Mouse (Mus musculus) hindbrain, postnatal 0 days (tissue): ENCODE data around the gene Fbxo11. TPM values are rescaled to one million over a fixed set of nuclear protein-coding genes. Genes with fewer than 3 reads are reported as not detected.
"Not testable (repeated sequence)": the region's sequence is repeated elsewhere in the genome, so short reads cannot be mapped to it uniquely, and the experiment has no call there.

ENCODE experiments used
- ATAC-seq: fragments of 200-750 bp; cut with Nextera tagmentation; 2 replicates; pipeline ENCODE4 v1.8.0; 2017; ENCODE audit warnings: mild to moderate bottlenecking, moderate TSS enrichment, moderate library complexity
- DNase-seq: peaks from one replicate; pipeline ENCODE4 v3.0.0-alpha.2; 2015; ENCODE audit warnings: low spot score
- H3K27ac ChIP-seq: fragments of 300-500 bp; sonication (generic); 2 replicates; pipeline ENCODE4 v1.5.1; 2014; ENCODE audit warnings: mild to moderate bottlenecking
- H3K27me3 ChIP-seq: fragments of 300-500 bp; sonication (generic); 2 replicates; pipeline ENCODE4 v1.6.1; 2014; ENCODE audit warnings: low read length, mixed read lengths; ENCODE audit not compliant: insufficient read depth
- H3K36me3 ChIP-seq: fragments of 300-500 bp; sonication (generic); 2 replicates; pipeline ENCODE4 v1.6.1; 2014; ENCODE audit warnings: low read length, mixed read lengths; ENCODE audit not compliant: insufficient read depth
- H3K4me1 ChIP-seq: fragments of 300-500 bp; sonication (generic); 2 replicates; pipeline ENCODE4 v1.6.1; 2014; ENCODE audit warnings: antibody characterized with exemption, low read length, mixed read lengths; ENCODE audit not compliant: insufficient read depth
- H3K4me2 ChIP-seq: fragments of 300-500 bp; sonication (generic); 2 replicates; pipeline ENCODE4 v1.6.1; 2014; ENCODE audit warnings: low read depth, mild to moderate bottlenecking, low read length, moderate library complexity, mixed read lengths
- H3K4me3 ChIP-seq: fragments of 300-500 bp; sonication (generic); 2 replicates; pipeline ENCODE4 v1.5.1; 2014; ENCODE audit warnings: low read length
- H3K9ac ChIP-seq: fragments of 300-500 bp; sonication (generic); replicated peaks from 2 replicates; pipeline ENCODE4 v1.6.1; 2014; ENCODE audit warnings: mild to moderate bottlenecking, low read length, moderate library complexity, mixed read lengths
- H3K9me3 ChIP-seq: fragments of 300-500 bp; sonication (generic); 2 replicates; pipeline ENCODE4 v1.6.1; 2016; ENCODE audit warnings: low read length, mixed read lengths
- CTCF ChIP-seq: IDR thresholded peaks from 2 replicates; pipeline ENCODE4 v1.5.1; 2016; ENCODE audit warnings: antibody characterized with exemption, control low read depth, low read depth
- WGBS: fragments of 180-500 bp; shearing (Covaris S2); extraction: QIAGEN DNeasy Blood & Tissue Kit; methylation state at CpG from one replicate; pipeline ENCODE4 v1.1.7; 2014; 5-methylcytosine and 5-hydroxymethylcytosine counted together
- polyA plus RNA-seq: library from polyadenylated mRNA; unstranded; fragments of >200 nt; fragmentation: Nextera tagmentation; extraction: Ambion mirVana; gene quantifications from 2 replicates; pipeline ENCODE4 v1.2.1, GENCODE M21; 2015
- total RNA-seq: library from RNA; depleted of rRNA; stranded (reverse); fragments of >200 nt; gene quantifications from 2 replicates; pipeline ENCODE4 v1.2.3, GENCODE M21; 2014

Gene Fbxo11
- total and polyA plus RNA-seq, 2 experiments from 2014 or later = 23.7 to 39.5 TPM

GRCm38 (mm10) chr17:87963081-87964075 lies 101.7 kb downstream of the Fbxo11 start:
- TF ChIP-seq CTCF = no peak
- Histone ChIP-seq H3K4me3 (no peak overlapping the region), H3K27ac (no peak overlapping the region), H3K27me3 (no peaks in the 10 kb centered on the region), H3K9me3 (no peaks in the 10 kb centered on the region; the same call in 1 of the 2 replicates), H3K9ac (no peak overlapping the region), H3K4me2 (no peak overlapping the region), H3K4me1 (no peaks in the 10 kb centered on the region), H3K36me3 (no peaks in the 10 kb centered on the region)
- no peak for ATAC-seq
- no peak for DNase-seq
- WGBS = 87% methylated on average over 13 of the region's 14 CpGs

DNA sequence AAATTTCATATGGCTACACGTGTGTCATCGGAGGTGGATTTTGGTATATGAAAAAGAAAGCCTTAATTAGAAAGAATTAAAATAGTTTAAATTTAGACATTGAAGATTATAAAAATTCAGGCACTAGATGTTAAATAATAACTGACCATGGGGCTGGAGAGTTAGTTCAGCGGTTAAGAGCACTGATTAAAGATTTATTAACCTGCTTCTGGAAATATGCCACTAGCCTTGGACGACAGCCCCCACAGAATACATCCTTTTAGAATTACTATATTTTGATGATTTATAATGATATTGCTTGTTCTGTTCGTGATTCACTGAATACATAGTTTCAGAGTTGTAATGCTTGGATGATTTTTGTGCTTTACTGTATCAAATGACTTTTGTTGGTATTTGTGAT lies 105.2 kb downstream of the Fbxo11 start:
- 90% methylated on average over 5 of the region's 5 CpGs for WGBS

DNA sequence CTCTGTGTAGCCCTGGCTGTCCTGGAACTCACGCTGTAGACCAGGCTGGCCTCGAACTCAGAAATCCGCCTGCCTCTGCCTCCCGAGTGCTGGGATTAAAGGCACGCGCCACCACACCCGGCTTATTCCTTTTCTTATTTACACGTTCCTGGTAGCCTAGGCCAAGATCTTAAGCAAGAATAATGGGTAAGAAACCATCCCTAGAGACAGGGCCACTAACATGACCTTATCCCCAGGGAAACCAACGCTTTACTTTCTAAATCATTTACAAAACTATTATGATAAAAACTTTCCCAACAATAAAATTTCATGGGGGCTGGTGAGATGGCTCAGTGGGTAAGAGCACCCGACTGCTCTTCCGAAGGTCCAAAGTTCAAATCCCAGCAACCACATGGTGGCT lies 105.7 kb downstream of the Fbxo11 start:
- H3K27me3 ChIP-seq, H3K4me2 ChIP-seq, H3K9ac ChIP-seq, H3K27ac ChIP-seq, H3K9me3 ChIP-seq, H3K36me3 ChIP-seq, ATAC-seq, H3K4me1 ChIP-seq, DNase-seq, H3K4me3 ChIP-seq: not testable (repeated sequence)
- WGBS = 96% methylated on average over 11 of the region's 11 CpGs

More for the DNA sequence above, 105.2 kb downstream of the Fbxo11 start:
- H3K4me2 ChIP-seq, H3K4me1 ChIP-seq, ATAC-seq, H3K27me3 ChIP-seq, H3K36me3 ChIP-seq, H3K9me3 ChIP-seq, H3K4me3 ChIP-seq, DNase-seq, H3K9ac ChIP-seq, H3K27ac ChIP-seq: not testable (repeated sequence)

DNA sequence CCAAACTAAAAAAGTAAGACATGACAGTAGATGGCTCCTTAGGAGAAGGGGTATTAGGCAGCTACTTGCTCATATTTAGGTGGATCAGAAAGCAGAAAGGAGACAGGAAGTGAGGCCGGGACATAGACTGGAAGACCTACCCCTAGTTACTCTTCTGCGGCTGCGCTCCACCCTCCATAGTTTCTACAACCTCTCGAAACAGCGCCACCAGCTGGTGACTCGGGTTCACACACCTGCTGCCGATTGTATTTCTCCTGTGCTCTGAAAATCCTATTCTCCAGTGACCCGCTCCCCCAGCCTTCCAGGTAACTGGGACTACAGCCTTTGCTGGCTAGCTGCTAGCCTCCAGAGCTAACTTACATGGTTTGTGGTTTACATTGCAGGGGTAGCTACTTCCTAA lies 106.8 kb downstream of the Fbxo11 start:
- H3K4me3 ChIP-seq = no peak overlapping the region
- no peak overlapping the region for H3K27ac ChIP-seq
- no peak overlapping the region for H3K4me2 ChIP-seq
- ATAC-seq (no peak), DNase-seq (no peak)
- peak; percentile 33 for TF ChIP-seq CTCF
- H3K4me1 ChIP-seq = no peaks in the 10 kb centered on the region
- no peaks in the 10 kb centered on the region for H3K36me3 ChIP-seq
- WGBS = 64% methylated on average over 8 of the region's 8 CpGs
- no peak overlapping the region for H3K9ac ChIP-seq
- no peaks in the 10 kb centered on the region; the same call in 1 of the 2 replicates for H3K9me3 ChIP-seq
- H3K27me3 ChIP-seq = no peaks in the 10 kb centered on the region

GRCm38 (mm10) chr17:87957096-87957840 lies 107.8 kb downstream of the Fbxo11 start:
- H3K9me3 ChIP-seq = no peaks in the 10 kb centered on the region; the same call in 1 of the 2 replicates
- H3K36me3 ChIP-seq = no peaks in the 10 kb centered on the region
- 79% methylated on average over 12 of the region's 12 CpGs for WGBS
- ATAC-seq = no peak
- no peaks in the 10 kb centered on the region for H3K27me3 ChIP-seq
- DNase-seq = no peak
- no peaks in the 10 kb centered on the region for H3K4me1 ChIP-seq
- TF ChIP-seq CTCF = no peak
- no peak overlapping the region for H3K9ac ChIP-seq
- no peak overlapping the region for H3K4me3 ChIP-seq
- H3K4me2 ChIP-seq = no peak overlapping the region
- no peak overlapping the region for H3K27ac ChIP-seq

DNA sequence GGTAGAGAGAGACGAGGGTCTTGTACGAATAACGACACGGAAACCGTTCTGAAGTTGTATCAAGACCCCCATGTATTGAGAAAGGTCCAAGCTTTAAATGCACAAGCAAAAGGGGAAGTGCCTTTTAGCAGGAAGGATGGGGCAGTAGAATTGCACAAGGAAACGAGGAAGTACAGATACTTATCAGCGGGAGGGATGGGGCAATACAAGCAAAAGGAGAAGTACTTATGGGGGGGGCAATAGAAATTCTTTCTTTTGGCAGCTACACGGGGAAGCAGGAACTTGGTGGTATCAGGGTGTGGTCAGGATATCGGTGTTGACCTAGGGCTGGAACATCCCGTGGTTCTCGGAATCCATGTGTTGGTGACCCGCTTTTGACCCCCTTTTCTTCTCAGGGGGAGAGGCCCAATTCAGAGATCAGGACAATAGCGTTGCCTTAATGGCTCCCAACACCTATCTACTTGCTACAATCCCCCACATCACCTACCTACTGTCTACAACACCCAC lies 110.4 kb downstream of the Fbxo11 start:
- 91% methylated on average over 12 of the region's 13 CpGs for WGBS

More for the DNA sequence above, 110.4 kb downstream of the Fbxo11 start:
- not testable (repeated sequence) for H3K9ac ChIP-seq, H3K4me1 ChIP-seq, DNase-seq, ATAC-seq, H3K27me3 ChIP-seq, H3K27ac ChIP-seq, H3K9me3 ChIP-seq, H3K36me3 ChIP-seq, H3K4me3 ChIP-seq, H3K4me2 ChIP-seq
